Mouse (Mus musculus) MEL (cell line): ENCODE measurements around the gene Jade2.

Source experiments
- CTCF ChIP-seq, 3 experiments: IDR thresholded peaks in 2 of 3; conservative IDR thresholded peaks in 1 of 3; 2 replicates each; pipeline ENCODE4 v1.5.1; 2011 to 2012; ENCODE audit warnings: low read length in 3 of 3, low read depth in 2 of 3, mild to moderate bottlenecking in 2 of 3, improper control_type of control experiment in 1 of 3, inconsistent platforms in 1 of 3, mixed read lengths in 1 of 3, moderate library complexity in 1 of 3; ENCODE audit not compliant: control insufficient read depth in 1 of 3, insufficient read depth in 1 of 3, poor library complexity in 1 of 3, severe bottlenecking in 1 of 3
- ETS1 ChIP-seq: IDR thresholded peaks from 2 replicates; pipeline ENCODE4 v1.6.1; 2012; ENCODE audit warnings: low read depth, mild to moderate bottlenecking, inconsistent platforms, low read length, improper control_type of control experiment, moderate library complexity
- GATA1 ChIP-seq: IDR thresholded peaks from 2 replicates; pipeline ENCODE4 v1.6.1; 2011; ENCODE audit warnings: low read depth, low read length, improper control_type of control experiment
- JUND ChIP-seq: IDR thresholded peaks from 2 replicates; pipeline ENCODE4 v1.6.1; 2011; ENCODE audit warnings: low read depth, mild to moderate bottlenecking, improper control_type of control experiment, low read length
- MAFK ChIP-seq: IDR thresholded peaks from 2 replicates; pipeline ENCODE4 v1.6.1; 2011; ENCODE audit warnings: low read depth, mild to moderate bottlenecking, low read length, improper control_type of control experiment, borderline replicate concordance
- MAZ ChIP-seq: IDR thresholded peaks from 2 replicates; pipeline ENCODE4 v1.6.1; 2012; ENCODE audit warnings: low read depth, mild to moderate bottlenecking, inconsistent platforms, low read length, improper control_type of control experiment
- MEF2A ChIP-seq: IDR thresholded peaks from 2 replicates; pipeline ENCODE4 v1.6.1; 2014; ENCODE audit warnings: low read depth, mild to moderate bottlenecking, inconsistent platforms, low read length, improper control_type of control experiment; ENCODE audit not compliant: poor library complexity, insufficient replicate concordance, severe bottlenecking; ENCODE audit errors: extremely low read depth
- MYC ChIP-seq: IDR thresholded peaks from 2 replicates; pipeline ENCODE4 v1.6.1; 2011; ENCODE audit warnings: low read depth, mild to moderate bottlenecking, low read length, improper control_type of control experiment, moderate library complexity
- POLR2A ChIP-seq, 2 experiments: IDR thresholded peaks; 2 replicates each; pipeline ENCODE4 v1.6.1; 2011 to 2012; ENCODE audit warnings: low read length in 2 of 2, mild to moderate bottlenecking in 2 of 2, control low read depth in 1 of 2, improper control_type of control experiment in 1 of 2, low read depth in 1 of 2, moderate library complexity in 1 of 2; ENCODE audit not compliant: control insufficient read depth in 1 of 2, insufficient read depth in 1 of 2, poor library complexity in 1 of 2
- SMC3 ChIP-seq: IDR thresholded peaks from 2 replicates; pipeline ENCODE4 v1.6.1; 2011; ENCODE audit warnings: low read depth, low read length, improper control_type of control experiment
- TAL1 ChIP-seq: IDR thresholded peaks from 2 replicates; pipeline ENCODE4 v1.6.1; 2012; ENCODE audit warnings: mild to moderate bottlenecking, inconsistent platforms, low read length, moderate library complexity, mixed read lengths
- TBP ChIP-seq: IDR thresholded peaks from 2 replicates; pipeline ENCODE4 v1.8.0; 2011; ENCODE audit warnings: low read depth, low read length, improper control_type of control experiment
- ZC3H11A ChIP-seq: IDR thresholded peaks from 2 replicates; pipeline ENCODE4 v1.6.1; 2012; ENCODE audit warnings: low read depth, mild to moderate bottlenecking, inconsistent platforms, low read length, improper control_type of control experiment

GRCm38 (mm10) chr11:51823963-51824753 lies 33.3 kb downstream of the Jade2 start:
- no peak for TF ChIP-seq POLR2A (IDR thresholded peaks at IDR 0.05; ENCODE audit: control insufficient read depth in 1 of 2, insufficient read depth in 1 of 2, low read depth in 1 of 2, low read length in 2 of 2, poor library complexity in 1 of 2)
- TF ChIP-seq ETS1, result no peak
- TF ChIP-seq SMC3, result no peak
- no peak for TF ChIP-seq JUND
- no peak for TF ChIP-seq TAL1
- TF ChIP-seq ZC3H11A, result no peak
- no peak for TF ChIP-seq CTCF (IDR thresholded peaks at IDR 0.05 in 2 of 3, conservative IDR thresholded peaks at IDR 0.05 in 1 of 3; ENCODE audit: control insufficient read depth in 1 of 3, insufficient read depth in 1 of 3, low read depth in 2 of 3, low read length in 3 of 3, poor library complexity in 1 of 3, severe bottlenecking in 1 of 3)
- TF ChIP-seq GATA1, result no peak
- no peak for TF ChIP-seq MAZ
- no peak for TF ChIP-seq MYC
- no peak for TF ChIP-seq MAFK
- TF ChIP-seq TBP, result no peak
- no peak for TF ChIP-seq MEF2A
